Mouse (Mus musculus): Measurements from ENCODE around the gene Adtrp.

DNA sequence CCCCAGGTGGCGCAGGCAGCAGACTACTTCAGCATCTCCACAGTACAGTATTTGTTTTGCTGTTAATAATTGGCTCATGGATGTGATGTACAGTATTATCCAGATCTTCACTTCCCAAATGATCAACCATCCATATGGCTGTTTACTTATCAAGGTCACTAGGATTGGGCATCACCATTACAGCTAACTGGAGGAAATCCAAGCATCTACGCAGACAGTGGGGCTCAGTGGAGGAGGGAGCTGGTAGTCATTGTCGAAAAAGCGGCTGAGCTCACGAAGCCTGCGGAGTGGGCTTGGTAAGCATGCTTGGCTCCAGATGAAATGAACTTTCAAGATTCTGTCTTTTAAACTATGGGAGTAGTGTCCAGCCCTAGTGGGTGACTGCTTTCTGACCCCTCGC lies 36.7 kb downstream of the Adtrp start:
- no peak for TF ChIP-seq CTCF (IDR thresholded peaks at IDR 0.05; ENCODE audit: low read depth)
- no peak for TF ChIP-seq EP300 (IDR thresholded peaks at IDR 0.05; ENCODE audit: low read depth)

All from liver, embryonic 14.5 days (tissue).